Mouse (Mus musculus) spleen, adult 12 weeks (tissue): Measurements from ENCODE around the gene Fsd1.
A peak's percentile ranks its signal among the peaks of the same experiment; 100 is the strongest.

Source experiments
- DNase-seq: peaks from one replicate; pipeline ENCODE4 v3.0.0; 2022; ENCODE audit warnings: low spot score

Gene Fsd1

GRCm38 (mm10) chr17:56009962-56010240 lies 23.6 kb downstream of the Fsd1 start:
- DNase-seq = no peak

- DNase-seq = no peak
These were observed 23.9 kb downstream of the Fsd1 start for GRCm38 (mm10) chr17:56010255-56010654.

- peak; percentile 68 for DNase-seq
These were observed 24.4 kb downstream of the Fsd1 start for GRCm38 (mm10) chr17:56010681-56011080.

- DNase-seq = no peak
These were observed 25.1 kb downstream of the Fsd1 start for GRCm38 (mm10) chr17:56011441-56011840.

DNA sequence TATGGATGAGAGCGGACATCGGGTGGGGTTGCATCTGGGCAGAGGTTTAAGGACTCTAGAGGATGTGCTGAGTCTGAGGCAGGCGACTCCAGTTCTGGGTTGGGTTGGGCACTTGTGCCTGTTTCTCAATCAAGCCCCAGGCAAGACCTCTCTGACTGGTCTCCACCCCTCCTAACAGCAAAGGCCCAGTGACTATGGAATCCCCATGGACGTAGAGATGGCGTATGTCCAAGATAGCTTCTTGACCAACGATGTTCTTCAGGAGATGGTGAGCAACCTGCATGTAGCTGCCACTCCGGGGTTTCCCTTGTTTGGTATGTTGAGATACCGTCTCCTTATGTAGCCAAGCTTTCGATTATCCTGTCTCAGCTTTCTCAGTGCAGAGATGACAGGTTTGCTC lies 29.0 kb downstream of the Fsd1 start:
- DNase-seq = no peak

DNA sequence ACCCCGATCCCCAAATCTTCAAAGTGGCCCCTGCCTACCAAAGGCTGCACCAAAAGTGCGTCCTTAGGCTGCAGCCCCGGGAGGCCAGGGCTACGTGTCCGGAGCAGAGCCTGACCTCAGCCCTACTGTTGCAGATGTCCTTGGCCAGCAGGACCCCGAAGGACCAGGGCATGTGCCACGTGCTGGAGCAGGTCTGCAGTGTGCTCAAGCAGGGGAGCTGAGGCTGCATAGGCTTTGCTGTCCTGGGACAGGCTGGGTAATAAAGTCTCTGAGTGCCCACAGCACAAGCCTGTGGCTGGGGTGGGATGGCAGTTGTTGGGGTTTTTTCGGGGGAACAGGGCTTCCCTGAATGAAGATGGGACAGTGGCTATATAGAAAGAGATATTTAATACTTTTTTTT lies 30.1 kb downstream of the Fsd1 start:
- DNase-seq = no peak

DNA sequence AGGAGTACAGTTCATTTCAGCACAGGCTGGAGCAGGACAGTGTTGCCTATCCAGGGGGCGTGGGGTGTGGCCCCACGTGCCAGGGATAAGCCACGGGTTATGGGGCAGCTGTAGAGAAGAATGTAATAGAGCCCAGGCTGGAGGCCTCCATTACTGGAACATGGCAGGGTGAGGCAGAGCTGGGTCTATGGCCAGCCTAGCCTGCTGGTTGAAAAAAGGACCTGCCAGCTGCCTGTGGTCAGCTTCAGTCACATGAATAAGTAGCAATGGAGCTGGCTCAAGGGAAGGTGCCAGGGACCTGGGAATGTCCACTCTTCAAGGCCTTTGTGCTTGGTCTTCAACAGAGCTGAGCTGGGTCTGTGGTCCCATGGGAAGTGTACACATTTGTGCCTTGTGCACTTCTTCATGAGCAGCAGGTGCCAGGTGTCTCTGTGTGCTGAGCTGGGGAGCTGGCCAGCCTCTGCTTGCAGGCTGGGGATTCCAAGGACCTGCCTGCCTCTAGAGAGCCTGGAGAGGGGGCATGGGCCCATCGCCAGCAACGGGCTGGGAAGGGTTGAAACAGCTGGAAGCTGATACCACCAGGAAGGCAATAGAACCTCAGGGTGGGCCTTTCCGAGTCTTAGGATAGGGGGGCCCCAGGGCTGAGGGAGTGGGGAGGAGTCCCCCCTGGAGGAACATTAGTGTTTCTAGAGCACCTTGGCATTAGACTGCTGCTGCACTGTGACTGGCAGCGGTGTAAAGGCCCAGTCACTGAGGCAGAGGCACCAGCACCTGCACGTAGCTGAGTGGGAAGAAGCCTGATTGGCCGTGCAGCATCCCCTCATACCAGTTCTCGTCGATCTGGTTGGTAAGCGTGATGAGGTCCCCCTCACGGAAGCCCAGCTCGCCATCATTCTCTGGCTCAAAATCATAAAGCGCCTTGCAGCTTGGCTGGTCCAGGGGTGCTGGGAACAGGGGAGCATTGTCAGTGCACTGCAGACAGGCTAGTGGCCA lies 30.8 kb downstream of the Fsd1 start:
- no peak for DNase-seq

DNA sequence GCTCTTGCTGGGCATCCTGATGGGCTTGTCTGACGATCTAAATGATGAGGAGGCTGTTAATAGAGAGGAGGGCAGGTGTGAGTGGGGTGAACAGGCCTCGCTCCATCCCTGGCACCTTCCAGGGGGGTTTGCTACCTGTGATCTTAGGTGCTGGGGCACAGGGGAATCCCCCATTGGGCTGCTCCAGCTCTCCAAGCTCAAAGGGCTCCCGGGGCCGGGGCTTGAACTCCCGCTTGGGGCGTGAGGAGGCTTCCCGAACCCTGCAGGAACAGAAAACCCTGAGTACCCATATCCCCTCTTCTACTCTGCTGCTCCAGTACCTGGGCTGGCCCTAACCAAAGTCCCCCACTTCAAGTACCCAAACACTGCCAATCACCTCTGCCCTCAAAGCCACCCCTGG lies 31.5 kb downstream of the Fsd1 start:
- no peak for DNase-seq

GRCm38 (mm10) chr17:56018347-56019131 lies 32.2 kb downstream of the Fsd1 start:
- no peak for DNase-seq

DNA sequence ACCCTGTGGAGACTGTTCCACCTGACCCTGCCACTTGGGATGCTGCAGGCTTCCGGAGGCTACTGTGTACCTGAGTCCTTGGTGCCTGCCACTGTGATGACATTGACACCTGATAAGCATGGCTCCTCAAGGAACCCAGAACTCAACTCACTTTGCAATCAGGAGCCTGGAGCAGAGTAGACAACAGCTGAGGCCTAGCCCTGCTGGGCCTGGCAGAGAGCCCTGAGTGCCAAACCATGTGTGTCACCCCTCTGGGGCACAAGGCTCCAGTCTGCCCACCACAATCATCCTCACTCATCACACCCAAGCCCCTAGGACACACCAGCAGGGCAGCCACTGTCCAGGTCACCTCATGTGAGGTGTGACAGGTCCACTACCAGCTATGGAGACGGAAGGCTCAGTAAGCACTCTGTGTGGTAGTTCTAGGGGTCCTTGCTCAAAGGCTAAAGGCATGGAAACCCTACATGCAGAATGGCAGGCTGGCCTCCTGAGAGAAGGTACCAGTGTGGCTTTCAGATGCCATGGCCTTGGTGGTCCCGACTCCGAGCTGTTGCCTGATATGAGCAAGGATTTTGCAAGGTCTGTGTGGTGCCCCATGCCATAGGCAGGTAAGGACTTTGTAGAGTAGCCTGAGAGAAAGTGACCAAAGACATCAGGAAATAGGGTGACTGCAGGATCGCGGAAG lies 34.2 kb downstream of the Fsd1 start:
- DNase-seq = no peak

- no peak for DNase-seq
These were observed 35.0 kb downstream of the Fsd1 start for GRCm38 (mm10) chr17:56021161-56021910.

GRCm38 (mm10) chr17:56022131-56022988 lies 36.1 kb downstream of the Fsd1 start:
- DNase-seq = no peak

- DNase-seq = no peak
These were observed 36.6 kb downstream of the Fsd1 start for GRCm38 (mm10) chr17:56022989-56023290.

- DNase-seq = no peak
These were observed 37.1 kb downstream of the Fsd1 start for GRCm38 (mm10) chr17:56023386-56023785.

- no peak for DNase-seq
These were observed 38.2 kb downstream of the Fsd1 start for GRCm38 (mm10) chr17:56024476-56024875.

- no peak for DNase-seq
These were observed 38.6 kb downstream of the Fsd1 start for GRCm38 (mm10) chr17:56024931-56025330.

DNA sequence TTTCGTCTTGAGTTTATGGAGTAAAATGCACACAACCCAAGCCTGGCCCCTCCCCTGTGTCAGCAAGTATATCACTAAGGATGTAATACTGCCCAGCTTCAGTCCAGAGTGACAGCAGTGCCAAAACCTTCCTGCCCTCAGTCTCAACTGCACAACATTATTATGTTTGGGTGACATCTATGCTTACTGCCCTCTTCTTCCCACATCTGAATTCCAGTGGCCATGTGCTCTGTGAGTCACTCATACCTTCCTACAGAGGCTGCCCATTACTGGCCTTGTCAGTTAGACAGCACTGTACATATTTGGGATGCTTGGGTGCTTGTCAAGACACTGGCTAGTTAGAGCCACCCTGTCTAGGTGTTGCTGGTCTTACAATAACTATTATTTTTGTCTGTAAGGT lies 40.0 kb downstream of the Fsd1 start:
- no peak for DNase-seq

DNA sequence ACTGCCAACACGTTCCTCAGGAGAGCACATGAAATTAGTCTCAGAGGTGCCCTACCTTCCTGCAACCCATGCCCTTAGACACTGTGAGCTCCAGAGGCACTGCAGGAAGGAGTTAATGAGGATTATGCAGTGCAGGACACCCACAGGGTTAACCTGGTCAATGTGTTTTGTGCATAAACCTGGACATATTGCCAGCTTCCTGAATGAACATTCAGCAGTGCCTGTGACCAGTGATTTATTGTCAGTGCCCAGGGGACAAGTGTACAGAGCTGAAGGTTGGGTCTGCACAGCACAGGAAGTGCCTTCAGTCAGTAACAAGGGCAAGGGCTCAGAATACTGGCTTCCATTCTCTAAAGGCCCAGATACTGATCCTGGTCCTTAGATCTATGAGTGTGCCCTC lies 40.6 kb downstream of the Fsd1 start:
- no peak for DNase-seq

DNA sequence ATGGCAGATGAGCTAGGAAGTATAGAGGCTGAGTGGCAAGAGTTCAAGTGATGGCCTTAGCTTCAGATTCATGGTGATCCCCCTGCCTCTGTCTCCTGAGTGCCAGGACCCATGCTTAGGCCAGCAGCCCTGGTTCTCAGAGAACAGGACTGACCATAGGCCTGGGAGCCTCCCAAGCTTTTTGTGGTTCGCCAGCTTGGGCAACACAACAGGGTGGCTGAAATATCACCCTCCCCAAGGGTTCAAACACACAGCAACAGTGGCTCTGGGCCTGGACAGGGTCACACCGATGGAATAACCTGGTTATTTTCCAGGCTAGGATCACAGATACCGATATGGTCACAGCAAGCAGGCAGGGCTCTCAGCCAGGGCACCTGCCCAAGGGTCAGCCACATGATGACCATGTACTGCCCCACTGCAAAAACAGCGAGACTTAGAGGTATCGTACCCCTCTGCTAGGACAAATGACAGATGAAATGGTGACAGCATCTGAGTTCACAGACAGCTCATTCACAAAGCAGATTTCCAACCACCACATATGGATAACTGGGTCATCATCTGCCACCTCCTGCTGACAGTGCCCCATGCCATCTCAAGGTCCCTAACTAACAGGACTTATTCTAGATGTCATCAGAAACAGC lies 41.6 kb downstream of the Fsd1 start:
- no peak for DNase-seq

DNA sequence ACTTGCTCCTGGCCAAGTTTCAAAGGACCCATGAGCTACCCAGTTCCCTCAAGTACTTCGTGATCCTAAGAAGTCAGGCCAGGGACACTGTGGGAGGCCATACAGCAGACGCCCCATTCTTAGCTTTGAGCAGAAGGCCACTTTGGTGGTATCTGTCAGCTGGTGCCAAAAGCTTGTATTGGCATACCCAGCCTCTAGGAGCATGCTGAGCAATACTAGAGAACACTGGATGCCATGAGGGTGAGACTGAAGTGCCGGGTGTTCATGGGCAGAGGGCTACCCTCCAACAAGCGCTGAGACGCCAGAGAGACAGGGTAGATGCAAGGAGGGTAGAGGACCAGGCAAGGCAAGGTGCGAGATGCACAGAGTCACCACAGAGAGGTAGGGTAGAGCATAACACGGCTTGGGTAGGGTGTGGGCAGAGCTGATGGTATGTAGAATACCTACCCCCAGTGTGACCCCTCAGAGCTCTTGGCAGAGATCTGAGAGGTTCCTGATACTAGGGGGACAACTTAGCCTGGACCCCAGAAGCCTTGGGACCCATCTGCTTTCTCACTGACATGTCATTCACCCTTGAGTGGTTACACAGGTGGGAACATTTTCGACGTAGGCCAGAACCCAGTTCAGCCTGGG lies 44.0 kb downstream of the Fsd1 start:
- DNase-seq = no peak
